Mouse (Mus musculus) neural tube, embryonic 12.5 days (tissue): ENCODE measurements around the gene 3110070M22Rik. TPM values are rescaled to one million over a fixed set of nuclear protein-coding genes. Genes with fewer than 3 reads are reported as not detected.

Experiments used
- ATAC-seq: fragments of 200-750 bp; cut with Nextera tagmentation; 2 replicates; pipeline ENCODE4 v1.8.0; 2017; ENCODE audit warnings: low read depth, mild to moderate bottlenecking, moderate TSS enrichment, moderate library complexity; ENCODE audit not compliant: low FRiP score
- H3K27ac ChIP-seq: fragments of 300-500 bp; sonication (generic); 2 replicates; pipeline ENCODE4 v1.5.1; 2016
- H3K27me3 ChIP-seq: fragments of 300-500 bp; sonication (generic); replicated peaks from 2 replicates; pipeline ENCODE4 v1.6.1; 2016; ENCODE audit warnings: mild to moderate bottlenecking
- H3K36me3 ChIP-seq: fragments of 300-500 bp; sonication (generic); 2 replicates; pipeline ENCODE4 v1.6.1; 2016; ENCODE audit warnings: mild to moderate bottlenecking
- H3K4me1 ChIP-seq: fragments of 300-500 bp; sonication (generic); 2 replicates; pipeline ENCODE4 v1.6.1; 2016
- H3K4me2 ChIP-seq: fragments of 300-500 bp; sonication (generic); replicated peaks from 2 replicates; pipeline ENCODE4 v1.6.1; 2016; ENCODE audit warnings: mild to moderate bottlenecking
- H3K4me3 ChIP-seq: fragments of 300-500 bp; sonication (generic); 2 replicates; pipeline ENCODE4 v1.5.1; 2016
- H3K9ac ChIP-seq: fragments of 300-500 bp; sonication (generic); 2 replicates; pipeline ENCODE4 v1.6.1; 2016; ENCODE audit warnings: mild to moderate bottlenecking
- H3K9me3 ChIP-seq: fragments of 300-500 bp; sonication (generic); 2 replicates; pipeline ENCODE4 v1.6.1; 2016; ENCODE audit warnings: mild to moderate bottlenecking
- WGBS: fragments of 180-500 bp; shearing (Covaris S2); methylation state at CpG from one replicate; pipeline ENCODE4 v1.1.7; 2016; 5-methylcytosine and 5-hydroxymethylcytosine counted together
- polyA plus RNA-seq: library from polyadenylated mRNA; unstranded; fragments of >200 nt; fragmentation: Nextera tagmentation; extraction: Ambion mirVana; gene quantifications from 2 replicates; pipeline ENCODE4 v1.2.1, GENCODE M21; 2016

3110070M22Rik gene
- polyA plus RNA-seq, 1 experiment from 2014 or later, result 1.1 TPM

DNA sequence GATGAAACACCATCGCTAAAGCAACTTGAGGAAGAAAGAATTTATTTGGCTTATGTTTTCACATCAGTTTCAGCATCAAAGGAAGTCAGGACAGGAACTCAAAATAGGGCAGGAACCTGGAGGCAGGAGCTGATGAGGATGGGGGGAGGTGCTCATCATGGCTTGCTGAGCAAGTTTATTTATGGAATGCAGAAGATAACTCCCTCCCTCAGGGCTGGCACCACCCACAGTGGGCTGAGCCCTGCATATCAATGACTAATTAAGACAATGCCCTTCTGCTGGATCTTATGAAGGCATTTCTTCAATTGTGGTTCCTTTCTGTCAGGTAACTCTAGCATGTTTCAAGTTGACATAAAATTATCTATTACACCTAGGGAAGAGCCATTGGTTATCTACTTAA is 45.9 kb downstream of the 3110070M22Rik start:
- no peak for ATAC-seq
- WGBS, result 96% methylated on average over 1 of the region's 1 CpGs
- Histone ChIP-seq H3K9me3 (no peaks in the 10 kb centered on the region), H3K27me3 (no peaks in the 10 kb centered on the region), H3K36me3 (peaks cover 58% of the 10 kb centered on the region), H3K4me1 (no peaks in the 10 kb centered on the region), H3K27ac (no peak overlapping the region), H3K9ac (no peak overlapping the region), H3K4me2 (no peak overlapping the region), H3K4me3 (no peak overlapping the region)

Other genes starting within 250 kb of the 3110070M22Rik start
- gene Paip1, start 59.8 kb downstream of the 3110070M22Rik start, polyA plus RNA-seq, result 116 and 156 TPM in 2 replicates
- gene 4833420G17Rik, start 25.6 kb downstream of the 3110070M22Rik start, polyA plus RNA-seq, result 102 and 108 TPM in 2 replicates
- gene Tmem267, start 344 bp downstream of the 3110070M22Rik start, polyA plus RNA-seq, result 1.9 and 2.7 TPM in 2 replicates
- 0.11 and 0.19 TPM in 2 replicates for gene Ccl28, start 135.4 kb upstream of the 3110070M22Rik start, polyA plus RNA-seq
- gene Hmgcs1, start 202.0 kb upstream of the 3110070M22Rik start, polyA plus RNA-seq, result 426 and 430 TPM in 2 replicates